Mouse (Mus musculus) heart, embryonic 16.5 days (tissue): ENCODE results near the gene P3h3. TPM values are rescaled to one million over a fixed set of nuclear protein-coding genes. Genes with fewer than 3 reads are reported as not detected.
"Not testable (repeated sequence)": the region's sequence is repeated elsewhere in the genome, so short reads cannot be mapped to it uniquely, and the experiment has no call there.

Source experiments
- ATAC-seq: fragments of 200-750 bp; cut with Nextera tagmentation; replicated peaks from 2 replicates; pipeline ENCODE4 v1.8.0; 2017; ENCODE audit warnings: moderate number of reproducible peaks; ENCODE audit not compliant: insufficient read depth, low FRiP score; ENCODE audit errors: extremely low read depth
- H3K27ac ChIP-seq: fragments of 300-500 bp; sonication (generic); 2 replicates; pipeline ENCODE4 v1.5.1; 2014; ENCODE audit warnings: mild to moderate bottlenecking, low read length, control low read depth, moderate library complexity
- H3K27me3 ChIP-seq: fragments of 300-500 bp; sonication (generic); 2 replicates; pipeline ENCODE4 v1.6.1; 2014; ENCODE audit warnings: low read length, mixed read lengths; ENCODE audit not compliant: control insufficient read depth, insufficient read depth
- H3K36me3 ChIP-seq: fragments of 300-500 bp; sonication (generic); 2 replicates; pipeline ENCODE4 v1.6.1; 2014; ENCODE audit not compliant: control insufficient read depth, insufficient read depth
- H3K4me1 ChIP-seq: fragments of 300-500 bp; sonication (generic); 2 replicates; pipeline ENCODE4 v1.6.1; 2014; ENCODE audit warnings: low read length, mixed read lengths; ENCODE audit not compliant: control insufficient read depth, insufficient read depth
- H3K4me2 ChIP-seq: fragments of 300-500 bp; sonication (generic); 2 replicates; pipeline ENCODE4 v1.6.1; 2014; ENCODE audit warnings: low read depth, mild to moderate bottlenecking, control low read depth, low read length
- H3K4me3 ChIP-seq: fragments of 300-500 bp; sonication (generic); 2 replicates; pipeline ENCODE4 v1.5.1; 2014; ENCODE audit warnings: mild to moderate bottlenecking, control low read depth, low read length
- H3K9ac ChIP-seq: fragments of 300-500 bp; sonication (generic); 2 replicates; pipeline ENCODE4 v1.6.1; 2014; ENCODE audit warnings: low read length, control low read depth
- H3K9me3 ChIP-seq: fragments of 300-500 bp; sonication (generic); replicated peaks from 2 replicates; pipeline ENCODE4 v1.6.1; 2016; ENCODE audit warnings: low read length; ENCODE audit not compliant: control insufficient read depth
- WGBS: fragments of 180-500 bp; shearing (Covaris S2); extraction: QIAGEN DNeasy Blood & Tissue Kit; methylation state at CpG from one replicate; pipeline ENCODE4 v1.1.7; 2014; 5-methylcytosine and 5-hydroxymethylcytosine counted together
- polyA plus RNA-seq: library from polyadenylated mRNA; unstranded; fragments of >200 nt; fragmentation: Nextera tagmentation; extraction: Ambion mirVana; gene quantifications from 2 replicates; pipeline ENCODE4 v1.2.1, GENCODE M21; 2015

The P3h3 gene
- polyA plus RNA-seq, 1 experiment from 2014 or later, result 12.3 TPM

GRCm38 (mm10) chr6:124814858-124815774 is 42.4 kb downstream of the P3h3 start:
- Histone ChIP-seq H3K9ac (no peak overlapping the region), H3K27me3 (no peaks in the 10 kb centered on the region), H3K36me3 (peaks cover 52% of the 10 kb centered on the region), H3K4me2 (no peak overlapping the region), H3K27ac (no peak overlapping the region), H3K9me3 (no peaks in the 10 kb centered on the region), H3K4me3 (no peak overlapping the region), H3K4me1 (peaks cover 32% of the 10 kb centered on the region)
- WGBS, result 67% methylated on average over 9 of the region's 9 CpGs
- no peak for ATAC-seq

DNA sequence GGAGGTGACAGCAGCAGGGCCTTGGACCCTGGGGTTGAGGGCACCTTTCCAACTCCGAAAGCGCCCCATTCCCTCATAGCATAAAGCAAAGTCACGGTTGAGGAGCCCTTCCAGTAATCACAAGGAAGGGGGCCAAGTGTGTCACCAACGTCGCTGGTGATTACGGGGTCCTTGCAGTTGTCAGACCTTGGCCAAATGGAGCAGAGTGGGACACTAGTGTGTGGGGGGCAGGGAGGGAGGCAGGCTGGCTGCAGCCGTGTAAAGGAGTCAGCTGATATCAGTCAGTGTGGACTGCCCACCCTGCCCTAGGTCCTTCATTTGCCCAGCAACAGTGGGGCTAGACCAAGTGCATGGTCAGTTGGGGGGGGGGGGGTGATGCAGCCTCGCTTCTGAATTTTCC is 43.1 kb downstream of the P3h3 start:
- 38% methylated on average over 8 of the region's 8 CpGs for WGBS
- ATAC-seq, result no peak
- H3K4me2 ChIP-seq, result peak overlapping the region; percentile 90
- peak overlapping the region; percentile 89 for H3K4me3 ChIP-seq
- H3K27me3 ChIP-seq, result no peaks in the 10 kb centered on the region
- no peak overlapping the region for H3K27ac ChIP-seq
- no peaks in the 10 kb centered on the region for H3K9me3 ChIP-seq
- peaks cover 46% of the 10 kb centered on the region for H3K36me3 ChIP-seq
- peaks cover 38% of the 10 kb centered on the region for H3K4me1 ChIP-seq
- peak overlapping the region; percentile 41; the same call in 1 of the 2 replicates for H3K9ac ChIP-seq

GRCm38 (mm10) chr6:124813933-124814332 is 43.6 kb downstream of the P3h3 start, which contains the start of gene Tpi1:
Tpi1 (minus strand) TSS chr6:124814296.
- peaks cover 41% of the 10 kb centered on the region for H3K36me3 ChIP-seq

GRCm38 (mm10) chr6:124813496-124813895 is 44.1 kb downstream of the P3h3 start:
- Histone ChIP-seq H3K36me3 (peaks cover 40% of the 10 kb centered on the region), H3K4me1 (peaks cover 41% of the 10 kb centered on the region), H3K9me3 (no peaks in the 10 kb centered on the region), H3K27ac (peak overlapping the region; percentile 99), H3K4me3 (peak overlapping the region; percentile 89), H3K27me3 (no peaks in the 10 kb centered on the region), H3K9ac (peak overlapping the region; percentile 97), H3K4me2 (peak overlapping the region; percentile 90)
- under 1% methylated on average over 18 of the region's 18 CpGs for WGBS
- ATAC-seq, result peak; percentile 71

More at GRCm38 (mm10) chr6:124813933-124814332, 43.6 kb downstream of the P3h3 start, which contains the start of gene Tpi1:
- 0% methylated on average over 22 of the region's 22 CpGs for WGBS
- H3K27me3 ChIP-seq, result no peaks in the 10 kb centered on the region
- H3K9ac ChIP-seq, result peak within 1 kb of the TSS; percentile 97
- H3K27ac ChIP-seq, result peak within 1 kb of the TSS; percentile 99
- H3K4me2 ChIP-seq, result peak within 1 kb of the TSS; percentile 90
- peak within 1 kb of the TSS; percentile 89 for H3K4me3 ChIP-seq
- peaks cover 41% of the 10 kb centered on the region for H3K4me1 ChIP-seq
- peak; percentile 88 for ATAC-seq
- no peaks in the 10 kb centered on the region for H3K9me3 ChIP-seq

DNA sequence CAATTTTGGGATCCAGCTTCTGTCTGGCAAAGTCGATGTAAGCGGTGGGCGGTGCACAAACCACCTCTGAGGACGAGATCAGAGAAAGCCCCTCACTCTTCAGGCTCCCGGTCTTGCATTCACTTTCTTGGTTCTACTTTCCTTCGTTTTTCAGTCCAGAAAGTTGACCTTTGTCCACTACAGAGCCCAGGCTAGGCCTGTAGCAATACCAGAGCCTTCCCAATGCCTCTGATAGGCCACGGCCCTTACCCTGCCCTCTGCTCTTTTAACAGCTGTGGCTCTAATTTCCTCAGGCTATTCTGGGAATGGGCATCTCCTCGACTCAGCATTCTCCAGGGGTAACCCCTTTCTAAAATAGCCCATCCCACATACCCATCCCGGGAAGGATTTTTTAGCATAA is 44.7 kb downstream of the P3h3 start:
- Histone ChIP-seq H3K9ac (peak overlapping the region; percentile 97), H3K36me3 (peaks cover 34% of the 10 kb centered on the region), H3K27ac (peak overlapping the region; percentile 99), H3K27me3 (no peaks in the 10 kb centered on the region), H3K4me3 (peak overlapping the region; percentile 89), H3K4me1 (peaks cover 46% of the 10 kb centered on the region), H3K9me3 (no peaks in the 10 kb centered on the region), H3K4me2 (peak overlapping the region; percentile 90)
- 13% methylated on average over 9 of the region's 9 CpGs for WGBS
- no peak for ATAC-seq

DNA sequence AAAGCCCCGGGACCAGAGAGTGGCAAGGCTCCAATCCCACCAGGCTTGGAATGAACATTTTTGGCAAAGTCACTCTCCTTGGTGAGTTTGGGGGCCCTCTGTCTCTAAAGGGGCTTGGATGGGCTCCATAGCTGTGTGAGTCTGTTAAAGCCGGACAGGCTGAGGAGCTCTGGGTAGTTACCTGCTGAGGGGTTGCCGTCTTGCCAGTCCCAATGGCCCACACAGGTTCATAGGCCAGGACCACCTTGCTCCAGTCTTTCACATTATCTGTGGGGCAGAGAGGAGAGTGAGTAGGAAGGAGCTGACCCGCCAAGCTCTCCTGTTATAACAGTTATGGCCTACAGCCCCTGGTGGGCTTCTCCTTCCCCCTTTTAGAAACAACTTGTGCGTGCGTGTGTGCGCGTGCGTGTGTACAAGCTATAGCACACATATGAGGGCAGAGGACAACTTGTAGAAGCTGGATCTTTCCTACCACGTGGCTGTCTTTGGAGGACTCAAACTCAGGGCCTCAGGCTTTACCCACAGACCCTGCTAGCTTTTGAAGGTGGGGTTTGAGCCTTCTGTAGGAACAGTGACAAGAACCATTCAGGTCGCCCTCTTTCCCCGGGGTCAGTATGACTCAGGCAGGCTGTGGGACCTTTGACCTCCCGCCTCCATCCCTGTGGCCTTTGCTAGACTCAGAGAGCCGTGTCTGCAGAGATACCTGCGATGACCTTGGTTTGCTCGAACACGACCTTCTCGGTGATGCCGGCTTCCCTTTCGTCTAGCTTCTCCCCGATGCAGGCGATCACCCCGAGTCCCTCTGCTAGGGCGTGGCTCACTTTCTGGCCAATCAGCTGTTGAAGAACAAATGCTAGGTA is 45.6 kb downstream of the P3h3 start:
- Histone ChIP-seq H3K27ac (peak overlapping the region; percentile 99), H3K4me2 (peak overlapping the region; percentile 90), H3K27me3 (no peaks in the 10 kb centered on the region), H3K9ac (peak overlapping the region; percentile 97), H3K4me3 (peak overlapping the region; percentile 89), H3K9me3 (no peaks in the 10 kb centered on the region), H3K36me3 (peaks cover 25% of the 10 kb centered on the region), H3K4me1 (peaks cover 52% of the 10 kb centered on the region)
- ATAC-seq, result no peak
- 69% methylated on average over 24 of the region's 24 CpGs for WGBS

DNA sequence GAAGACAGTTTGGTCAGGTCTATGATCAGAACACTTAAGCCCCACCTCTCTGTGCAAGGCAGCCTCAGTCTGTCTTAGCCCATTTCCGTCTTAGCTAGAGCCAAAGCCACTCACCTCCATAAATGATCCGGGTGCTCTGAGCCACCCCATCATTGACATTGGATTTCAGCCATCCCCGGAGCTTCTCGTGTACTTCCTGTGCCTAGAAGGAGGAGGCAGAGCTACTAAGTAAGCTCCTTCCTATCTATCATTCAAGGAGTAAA is 46.2 kb downstream of the P3h3 start:
- no peak for ATAC-seq
- no peak overlapping the region for H3K4me3 ChIP-seq
- H3K36me3 ChIP-seq, result peaks cover 19% of the 10 kb centered on the region
- 72% methylated on average over 4 of the region's 4 CpGs for WGBS
- H3K4me1 ChIP-seq, result peaks cover 56% of the 10 kb centered on the region
- peak overlapping the region; percentile 14; the same call in 1 of the 2 replicates for H3K27ac ChIP-seq
- H3K9me3 ChIP-seq, result no peaks in the 10 kb centered on the region
- peak overlapping the region; percentile 5; the same call in 1 of the 2 replicates for H3K9ac ChIP-seq
- no peak overlapping the region for H3K4me2 ChIP-seq
- H3K27me3 ChIP-seq, result no peaks in the 10 kb centered on the region

DNA sequence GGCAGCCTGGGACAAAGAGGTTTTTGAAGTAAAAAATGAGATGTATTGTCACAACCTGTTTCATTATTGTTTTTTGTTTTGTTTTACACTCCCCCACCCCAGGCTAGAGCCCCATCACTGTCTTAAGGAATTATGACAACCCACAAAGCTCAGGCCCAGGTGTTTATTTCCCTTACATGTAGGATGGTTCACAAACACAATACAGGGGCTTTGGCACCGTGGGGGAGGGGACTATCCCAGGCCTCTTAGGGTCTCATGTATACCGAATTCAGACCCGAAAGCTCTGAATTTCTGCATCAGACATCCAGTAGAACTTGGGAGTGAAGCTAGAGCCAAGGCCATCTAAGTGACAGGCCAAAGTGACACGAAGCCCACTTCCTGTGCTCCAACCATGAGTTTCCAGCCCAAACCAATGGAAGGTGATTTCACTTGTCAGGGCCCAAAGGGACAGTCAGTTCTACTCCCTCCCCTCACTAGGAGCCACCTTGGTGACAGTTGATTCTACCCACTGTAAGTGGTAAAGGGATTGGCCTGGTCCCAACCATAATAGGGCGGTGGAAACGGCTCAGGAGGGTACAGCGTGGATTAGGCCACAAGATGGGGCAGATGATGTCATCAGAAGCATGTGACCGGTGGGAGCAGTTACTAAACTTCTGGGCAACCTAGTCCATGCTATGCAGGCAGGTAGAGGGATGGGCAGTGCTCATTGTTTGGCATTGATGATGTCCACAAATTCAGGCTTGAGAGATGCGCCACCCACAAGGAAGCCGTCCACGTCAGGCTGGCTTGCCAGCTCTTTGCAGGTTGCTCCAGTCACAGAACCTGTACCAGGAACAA is 46.8 kb downstream of the P3h3 start:
- 73% methylated on average over 11 of the region's 11 CpGs for WGBS
- Histone ChIP-seq H3K4me1 (peaks cover 62% of the 10 kb centered on the region), H3K36me3 (peaks cover 18% of the 10 kb centered on the region)
- H3K27me3 ChIP-seq, H3K9me3 ChIP-seq, ATAC-seq, H3K4me2 ChIP-seq, H3K4me3 ChIP-seq, H3K9ac ChIP-seq, H3K27ac ChIP-seq: not testable (repeated sequence)
